Mouse (Mus musculus) midbrain, embryonic 16.5 days (tissue): ENCODE measurements around the gene Meis3. TPM values are rescaled to one million over a fixed set of nuclear protein-coding genes. Genes with fewer than 3 reads are reported as not detected.

ENCODE experiments used
- ATAC-seq: fragments of 200-750 bp; cut with Nextera tagmentation; 2 replicates; pipeline ENCODE4 v1.8.0; 2017; ENCODE audit warnings: moderate TSS enrichment
- H3K27ac ChIP-seq: fragments of 300-500 bp; sonication (generic); 2 replicates; pipeline ENCODE4 v1.5.1; 2014; ENCODE audit warnings: mild to moderate bottlenecking, low read length, mixed read lengths
- H3K27me3 ChIP-seq: fragments of 300-500 bp; sonication (generic); 2 replicates; pipeline ENCODE4 v1.6.1; 2014; ENCODE audit warnings: low read depth, low read length, mixed read lengths; ENCODE audit not compliant: control insufficient read depth, insufficient read depth
- H3K36me3 ChIP-seq: fragments of 300-500 bp; sonication (generic); 2 replicates; pipeline ENCODE4 v1.6.1; 2014; ENCODE audit warnings: mild to moderate bottlenecking, low read length, moderate library complexity, mixed read lengths; ENCODE audit not compliant: control insufficient read depth, insufficient read depth
- H3K4me1 ChIP-seq: fragments of 300-500 bp; sonication (generic); 2 replicates; pipeline ENCODE4 v1.6.1; 2014; ENCODE audit warnings: mild to moderate bottlenecking, low read length, mixed read lengths; ENCODE audit not compliant: control insufficient read depth, insufficient read depth
- H3K4me2 ChIP-seq: fragments of 300-500 bp; sonication (generic); 2 replicates; pipeline ENCODE4 v1.6.1; 2014; ENCODE audit warnings: mild to moderate bottlenecking, low read length, mixed read lengths
- H3K4me3 ChIP-seq: fragments of 300-500 bp; sonication (generic); 2 replicates; pipeline ENCODE4 v1.5.1; 2014; ENCODE audit warnings: low read depth, mild to moderate bottlenecking, low read length, moderate library complexity, mixed read lengths
- H3K9ac ChIP-seq: fragments of 300-500 bp; sonication (generic); 2 replicates; pipeline ENCODE4 v1.6.1; 2014; ENCODE audit warnings: low read depth, low read length, mixed read lengths
- H3K9me3 ChIP-seq: fragments of 300-500 bp; sonication (generic); replicated peaks from 2 replicates; pipeline ENCODE4 v1.6.1; 2014; ENCODE audit warnings: mild to moderate bottlenecking, low read length, mixed read lengths; ENCODE audit not compliant: control insufficient read depth, poor library complexity, severe bottlenecking
- WGBS: fragments of 180-500 bp; shearing (Covaris S2); extraction: QIAGEN DNeasy Blood & Tissue Kit; methylation state at CpG from one replicate; pipeline ENCODE4 v1.1.7; 2014; 5-methylcytosine and 5-hydroxymethylcytosine counted together
- polyA plus RNA-seq: library from polyadenylated mRNA; unstranded; fragments of >200 nt; fragmentation: Nextera tagmentation; extraction: Ambion mirVana; gene quantifications from 2 replicates; pipeline ENCODE4 v1.2.1, GENCODE M21; 2015

Meis3 gene
- polyA plus RNA-seq, 1 experiment from 2014 or later, result 143 TPM

- H3K9me3 ChIP-seq, result no peaks in the 10 kb centered on the region
- H3K36me3 ChIP-seq, result no peaks in the 10 kb centered on the region; the same call in 1 of the 2 replicates
- no peak overlapping the region for H3K4me3 ChIP-seq
- no peak overlapping the region for H3K4me2 ChIP-seq
- no peaks in the 10 kb centered on the region for H3K27me3 ChIP-seq
- no peak overlapping the region for H3K9ac ChIP-seq
- H3K27ac ChIP-seq, result no peak overlapping the region
- WGBS, result 70% methylated on average over 3 of the region's 3 CpGs
- peaks cover 43% of the 10 kb centered on the region for H3K4me1 ChIP-seq
- ATAC-seq, result no peak
Measured at GRCm38 (mm10) chr7:16132926-16133325, 42.0 kb upstream of the Meis3 start.

- H3K9ac ChIP-seq, result no peak overlapping the region
- H3K36me3 ChIP-seq, result no peaks in the 10 kb centered on the region; the same call in 1 of the 2 replicates
- H3K4me2 ChIP-seq, result no peak overlapping the region
- peaks cover 39% of the 10 kb centered on the region for H3K4me1 ChIP-seq
- no peak overlapping the region for H3K4me3 ChIP-seq
- no peaks in the 10 kb centered on the region for H3K27me3 ChIP-seq
- no peak overlapping the region for H3K27ac ChIP-seq
- no peak for ATAC-seq
- WGBS, result 95% methylated on average over 9 of the region's 9 CpGs
- no peaks in the 10 kb centered on the region for H3K9me3 ChIP-seq
Measured at GRCm38 (mm10) chr7:16133691-16134090, 41.2 kb upstream of the Meis3 start.

- no peaks in the 10 kb centered on the region for H3K27me3 ChIP-seq
- H3K4me1 ChIP-seq, result peaks cover 32% of the 10 kb centered on the region
- no peak overlapping the region for H3K4me3 ChIP-seq
- peak; percentile 33 for ATAC-seq
- H3K36me3 ChIP-seq, result no peaks in the 10 kb centered on the region; the same call in 1 of the 2 replicates
- H3K9ac ChIP-seq, result no peak overlapping the region
- H3K9me3 ChIP-seq, result no peaks in the 10 kb centered on the region
- H3K27ac ChIP-seq, result peak overlapping the region; percentile 2
- H3K4me2 ChIP-seq, result peak overlapping the region; percentile 6; the same call in 1 of the 2 replicates
- 16% methylated on average over 7 of the region's 7 CpGs for WGBS
Measured at GRCm38 (mm10) chr7:16134951-16135392, 39.9 kb upstream of the Meis3 start.

GRCm38 (mm10) chr7:16146489-16147410 lies 28.1 kb upstream of the Meis3 start:
- WGBS, result 34% methylated on average over 27 of the region's 27 CpGs
- no peak overlapping the region for H3K27ac ChIP-seq
- H3K36me3 ChIP-seq, result 0 out of 2 replicates have a peak, but pooled peaks cover 2% of the 10 kb centered on the region
- no peak overlapping the region for H3K4me3 ChIP-seq
- no peaks in the 10 kb centered on the region for H3K9me3 ChIP-seq
- H3K27me3 ChIP-seq, result no peaks in the 10 kb centered on the region
- no peak for ATAC-seq
- H3K4me1 ChIP-seq, result no peaks in the 10 kb centered on the region
- H3K4me2 ChIP-seq, result no peak overlapping the region
- no peak overlapping the region for H3K9ac ChIP-seq

DNA sequence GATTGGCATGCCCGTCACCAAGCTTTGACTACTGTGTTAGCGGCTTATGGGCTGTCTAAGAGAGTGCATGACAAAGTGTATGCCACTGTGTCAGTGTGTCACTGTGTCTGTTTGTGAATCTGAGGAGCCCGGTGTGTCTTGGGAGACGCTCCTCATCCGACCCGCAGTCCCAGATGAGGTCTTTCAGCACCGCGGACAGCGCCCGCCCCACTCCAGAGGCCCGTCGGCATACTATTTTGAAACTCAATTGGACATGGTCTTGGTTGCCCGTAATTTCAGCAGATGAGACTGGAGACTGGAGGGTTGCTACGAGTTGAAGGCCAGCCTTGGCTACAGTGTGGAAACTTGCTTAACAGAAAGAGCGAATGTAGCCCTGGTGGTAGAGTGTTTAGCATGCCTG lies 27.2 kb upstream of the Meis3 start:
- Histone ChIP-seq H3K4me3 (no peak overlapping the region), H3K27me3 (no peaks in the 10 kb centered on the region), H3K36me3 (0 out of 2 replicates have a peak, but pooled peaks cover 2% of the 10 kb centered on the region), H3K9me3 (no peaks in the 10 kb centered on the region), H3K27ac (no peak overlapping the region), H3K9ac (no peak overlapping the region), H3K4me1 (no peaks in the 10 kb centered on the region), H3K4me2 (no peak overlapping the region)
- no peak for ATAC-seq
- WGBS, result 23% methylated on average over 15 of the region's 15 CpGs

GRCm38 (mm10) chr7:16149241-16149640 lies 25.6 kb upstream of the Meis3 start:
- no peak for ATAC-seq
- H3K4me3 ChIP-seq, result no peak overlapping the region
- 65% methylated on average over 5 of the region's 5 CpGs for WGBS
- no peak overlapping the region for H3K27ac ChIP-seq
- H3K9me3 ChIP-seq, result no peaks in the 10 kb centered on the region
- H3K36me3 ChIP-seq, result 0 out of 2 replicates have a peak, but pooled peaks cover 2% of the 10 kb centered on the region
- no peak overlapping the region for H3K9ac ChIP-seq
- no peak overlapping the region for H3K4me2 ChIP-seq
- no peaks in the 10 kb centered on the region for H3K27me3 ChIP-seq
- peaks cover 5% of the 10 kb centered on the region; the same call in 1 of the 2 replicates for H3K4me1 ChIP-seq

DNA sequence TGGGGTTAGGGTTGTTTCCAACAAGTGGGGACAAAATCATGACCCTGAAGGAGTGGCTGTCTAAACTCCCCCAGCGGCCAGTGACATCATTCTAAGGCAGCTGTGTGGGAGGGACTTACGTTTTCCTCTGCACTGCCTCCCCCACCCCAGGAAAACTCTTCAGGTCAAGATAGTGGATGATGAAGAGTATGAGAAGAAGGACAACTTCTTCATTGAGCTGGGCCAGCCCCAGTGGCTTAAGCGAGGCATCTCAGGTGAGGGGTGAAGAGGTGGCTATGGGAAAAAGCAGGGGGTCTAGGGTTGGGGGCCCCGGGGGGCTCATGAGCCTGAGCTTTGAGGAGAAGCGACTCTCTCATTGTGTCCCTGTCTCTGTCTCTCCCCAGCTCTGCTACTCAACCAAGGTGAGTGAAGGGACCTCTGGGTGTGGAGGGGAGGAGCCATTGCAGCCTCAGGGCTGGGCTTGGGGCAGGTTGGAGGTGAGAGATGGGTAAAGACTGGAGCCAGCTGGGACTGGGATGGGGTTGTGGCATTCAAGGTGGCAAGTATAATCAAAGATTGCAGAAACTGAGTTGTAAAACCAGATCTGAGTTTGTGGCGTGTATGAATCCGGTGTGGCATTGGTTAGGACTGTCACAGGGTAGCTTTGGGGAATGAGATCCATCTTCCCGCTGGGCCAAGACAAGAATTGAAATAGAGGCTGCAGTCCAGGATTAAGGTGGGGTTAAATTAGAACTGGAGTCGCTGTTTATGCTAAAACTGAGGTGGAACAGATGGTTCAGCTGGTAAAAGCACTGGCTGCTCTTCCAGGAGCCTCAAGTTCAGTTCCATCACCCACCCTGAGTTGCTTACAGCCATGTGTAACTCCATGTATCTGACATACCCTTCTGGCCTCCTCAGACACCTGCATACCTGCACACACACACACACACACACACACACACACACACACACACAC lies 24.4 kb upstream of the Meis3 start:
- Histone ChIP-seq H3K9me3 (no peaks in the 10 kb centered on the region), H3K36me3 (no peaks in the 10 kb centered on the region), H3K27me3 (no peaks in the 10 kb centered on the region), H3K27ac (no peak overlapping the region), H3K4me1 (peaks cover 5% of the 10 kb centered on the region; the same call in 1 of the 2 replicates), H3K4me3 (no peak overlapping the region), H3K4me2 (no peak overlapping the region), H3K9ac (no peak overlapping the region)
- 75% methylated on average over 9 of the region's 9 CpGs for WGBS
- ATAC-seq, result no peak

GRCm38 (mm10) chr7:16153522-16153921 lies 21.4 kb upstream of the Meis3 start:
- ATAC-seq, result peak; percentile 77

More at GRCm38 (mm10) chr7:16153522-16153921, 21.4 kb upstream of the Meis3 start:
- Histone ChIP-seq H3K4me2 (no peak overlapping the region), H3K36me3 (no peaks in the 10 kb centered on the region), H3K9me3 (no peaks in the 10 kb centered on the region), H3K9ac (no peak overlapping the region), H3K4me1 (peaks cover 5% of the 10 kb centered on the region; the same call in 1 of the 2 replicates), H3K27me3 (peaks cover 2% of the 10 kb centered on the region), H3K27ac (no peak overlapping the region), H3K4me3 (no peak overlapping the region)
- WGBS, result 20% methylated on average over 10 of the region's 10 CpGs
